Mouse (Mus musculus) erythroblast, embryonic 14.5 days (primary cell): Measurements from ENCODE around the gene Cpa5.

ENCODE experiments used
- GATA1 ChIP-seq: IDR thresholded peaks from 2 replicates; pipeline ENCODE4 v1.6.1; 2012; ENCODE audit warnings: low read length, inconsistent platforms, mixed read lengths
- TAL1 ChIP-seq: IDR thresholded peaks from 3 replicates; pipeline ENCODE4 v1.6.1; 2012; ENCODE audit warnings: low read length, inconsistent platforms, mixed read lengths

- TF ChIP-seq GATA1 (no peak), TAL1 (no peak)
Observed at GRCm38 (mm10) chr6:30617959-30618590, 7.3 kb downstream of the Cpa5 start.
